Mouse (Mus musculus): ENCODE measurements around the gene Slc44a1. TPM values are rescaled to one million over a fixed set of nuclear protein-coding genes. Genes with fewer than 3 reads are reported as not detected.

Slc44a1 gene
- total RNA-seq, 2 experiments from 2014 or later: 83.8 to 91.3 TPM

DNA sequence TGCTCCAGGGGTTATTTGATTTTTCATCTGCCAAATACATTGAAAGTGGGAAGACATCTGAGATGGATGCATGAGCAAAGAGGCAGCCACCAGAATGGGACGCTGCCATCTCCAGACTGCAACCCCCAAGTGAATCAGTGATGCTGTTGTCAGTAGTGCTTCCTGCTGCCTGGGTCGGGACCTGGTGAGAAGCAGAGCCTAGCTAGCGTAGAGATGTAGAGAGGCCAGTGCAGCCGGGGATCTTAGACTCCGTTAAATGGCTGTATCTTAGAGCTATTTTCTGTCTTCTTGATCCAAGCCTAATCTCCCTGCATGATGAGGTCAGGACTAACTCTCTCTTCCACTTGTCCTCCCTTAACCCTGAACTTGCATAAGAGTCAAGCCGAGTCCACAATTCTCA is 179.9 kb downstream of the Slc44a1 start:
- no peak for DNase-seq

DNA sequence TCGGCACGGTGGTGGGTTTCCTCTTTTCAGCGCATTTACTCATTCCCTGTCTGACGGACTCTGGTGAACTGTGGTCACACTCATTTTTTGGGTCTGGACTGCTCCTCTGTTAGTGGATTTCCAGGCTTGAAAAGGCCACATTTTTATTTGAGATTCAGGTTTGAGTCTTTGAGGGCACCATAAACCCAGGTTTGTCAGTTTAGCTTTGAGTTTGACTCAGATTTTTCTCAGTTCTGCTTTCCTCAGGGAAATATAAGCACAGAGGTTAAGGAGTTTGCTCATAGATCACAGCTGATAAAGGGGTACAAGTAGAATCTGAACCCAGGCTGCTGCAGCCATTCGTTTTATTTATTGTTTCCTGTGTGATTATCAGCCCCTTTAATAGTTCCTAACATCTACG is 180.9 kb downstream of the Slc44a1 start:
- no peak for DNase-seq

DNA sequence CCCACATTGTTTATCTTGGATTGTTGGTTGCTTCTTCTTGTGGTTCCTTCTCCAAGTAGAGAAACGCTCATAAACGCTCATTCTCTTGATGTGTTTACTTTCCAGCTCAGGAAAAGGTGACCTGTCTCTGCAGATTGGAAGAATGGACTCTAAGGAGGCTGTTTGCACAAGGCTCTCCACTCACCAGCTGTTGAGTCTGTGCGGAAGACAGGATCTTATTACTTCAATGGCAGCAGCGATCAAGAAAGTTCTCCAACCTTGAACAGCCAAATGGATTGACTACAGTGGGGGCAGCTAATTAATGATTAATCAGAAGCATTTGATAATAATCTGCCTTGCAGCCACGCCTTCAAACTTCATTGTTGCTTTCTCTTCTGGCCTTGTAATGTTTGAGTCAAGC is 181.3 kb downstream of the Slc44a1 start:
- no peak for DNase-seq

DNA sequence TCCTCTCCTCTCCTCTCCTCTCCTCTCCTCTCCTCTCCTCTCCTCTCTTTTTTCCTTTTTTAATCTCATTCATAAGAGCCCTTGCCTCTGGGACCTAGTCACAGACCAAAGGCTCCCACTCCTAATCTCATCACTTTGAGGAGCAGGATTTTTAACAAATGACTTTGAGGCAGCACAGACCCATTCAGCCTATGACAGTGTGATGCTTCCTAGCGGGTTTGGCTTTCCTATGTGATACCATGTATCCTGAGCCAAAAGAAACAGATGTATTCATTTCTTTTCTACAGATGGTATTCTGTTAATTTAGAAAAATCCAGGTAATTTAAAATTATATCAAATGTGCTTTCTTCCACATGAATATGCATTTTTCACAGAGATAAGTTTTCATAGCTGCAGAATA is 183.5 kb downstream of the Slc44a1 start:
- DNase-seq: no peak

DNA sequence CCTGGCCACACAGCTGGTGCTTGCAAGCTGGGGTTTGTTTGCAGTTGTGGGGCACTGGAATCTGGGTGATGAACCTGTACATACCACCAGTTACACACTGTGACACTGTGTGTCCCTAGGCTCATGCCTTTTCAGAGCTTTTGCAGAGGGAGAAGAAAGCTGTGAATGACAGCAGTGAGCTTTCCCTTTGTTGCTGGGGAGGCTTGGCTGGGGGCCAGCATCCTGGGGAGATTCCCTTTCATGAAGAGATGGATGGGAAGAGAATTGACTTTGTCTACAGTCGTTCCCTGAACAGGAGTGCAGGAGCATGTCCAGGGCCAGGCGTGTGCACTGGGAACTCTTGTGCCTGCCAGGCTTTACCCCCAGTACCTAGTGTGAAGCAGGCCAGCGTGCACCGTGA is 184.6 kb downstream of the Slc44a1 start:
- DNase-seq: peak; percentile 62 to 66

DNA sequence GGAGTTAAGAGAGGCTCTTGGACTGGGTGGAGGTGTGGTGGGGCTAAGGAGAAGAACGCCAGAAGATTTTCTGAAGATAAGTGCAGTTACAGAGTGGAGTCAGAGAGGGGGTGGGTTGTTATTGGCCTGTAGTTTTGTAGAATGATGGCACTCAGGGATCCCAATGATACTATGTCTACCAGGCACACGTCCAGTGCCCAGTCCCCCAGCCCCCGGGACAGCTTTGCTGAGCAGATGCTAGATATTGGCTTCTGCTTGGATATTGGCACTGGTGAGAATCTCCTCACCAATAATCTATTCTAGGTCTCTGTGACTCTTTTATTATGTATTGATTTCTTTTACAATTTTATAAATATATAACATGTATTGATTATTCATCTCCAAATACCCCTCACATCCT is 185.1 kb downstream of the Slc44a1 start:
- DNase-seq: peak; percentile 25 to 30

DNA sequence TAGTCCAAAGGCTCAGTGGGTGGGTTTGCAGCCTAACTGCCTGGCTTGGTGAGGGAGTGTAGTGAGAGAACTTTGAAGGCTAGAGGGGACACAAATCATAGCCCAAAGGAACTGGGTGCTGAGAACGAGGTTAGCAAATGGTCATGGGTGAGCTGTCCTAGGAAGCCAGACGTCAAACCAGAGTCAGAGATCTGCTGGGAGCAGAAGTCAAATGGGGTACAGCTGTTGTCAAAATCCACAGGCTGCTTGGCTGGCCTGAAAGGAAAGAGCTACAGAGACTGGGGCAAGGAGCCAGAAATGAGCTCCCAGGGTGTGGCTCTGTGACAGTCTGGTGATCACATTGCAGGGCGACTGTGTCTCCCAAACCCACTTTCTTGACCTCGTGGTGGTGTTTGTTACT is 188.7 kb downstream of the Slc44a1 start:
- no peak for DNase-seq

DNA sequence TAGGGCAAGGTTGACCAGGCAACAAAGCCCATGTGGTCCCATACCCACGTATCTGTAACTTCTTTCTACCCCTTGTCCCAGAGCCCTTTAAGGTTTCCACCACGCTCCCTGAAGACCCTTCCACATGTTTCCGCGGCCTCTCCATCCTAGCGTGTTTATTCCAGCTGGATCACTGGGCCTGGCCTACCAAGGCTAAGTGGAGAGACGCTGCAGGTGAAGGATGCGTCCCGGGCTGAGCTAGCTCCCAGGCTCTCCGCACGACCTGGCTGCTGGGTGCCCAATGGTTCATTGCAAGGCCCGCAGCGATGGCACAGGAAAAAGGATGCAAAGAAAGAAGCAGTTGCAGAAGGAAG is 190.7 kb downstream of the Slc44a1 start:
- DNase-seq: no peak

DNA sequence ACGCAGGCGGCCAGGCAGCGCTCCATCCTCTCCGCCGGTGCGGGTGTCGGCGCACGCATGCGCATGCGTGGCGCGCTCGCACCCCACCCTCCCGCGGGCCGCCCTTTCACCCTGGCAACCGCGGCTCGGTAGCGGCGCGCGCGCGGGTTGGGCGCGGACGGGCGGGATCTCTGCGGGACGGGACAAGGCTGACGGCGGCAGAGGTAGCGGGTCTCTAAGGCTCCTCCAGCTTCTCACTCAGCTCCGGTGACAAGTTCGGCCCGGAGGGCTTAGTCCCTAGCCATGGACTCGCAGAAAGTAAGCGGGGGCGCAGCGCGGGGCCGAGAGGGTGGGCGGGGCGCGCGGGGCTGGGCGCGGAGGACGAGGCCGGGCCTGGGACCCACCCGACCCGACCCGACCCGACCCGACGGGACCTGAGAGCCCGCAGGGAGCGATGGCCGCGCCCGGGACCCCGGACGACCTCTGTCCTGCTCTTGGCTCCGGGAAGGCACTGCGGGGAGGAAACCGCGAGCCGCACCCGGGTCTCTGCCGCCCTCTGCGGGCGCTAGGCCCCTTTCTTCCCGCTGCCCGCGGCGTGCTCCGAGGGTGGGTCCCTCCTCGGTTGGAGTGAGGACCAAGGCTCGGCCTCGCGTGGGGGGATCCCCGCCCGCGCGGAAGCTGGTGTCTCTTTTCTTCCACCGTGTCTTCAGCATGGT is 191.2 kb downstream of the Slc44a1 start, which contains the start of gene Fsd1l:
Fsd1l (plus strand) TSS at position 156 of the 695 bp plus-strand sequence.
- DNase-seq: peak; percentile 80 to 82

DNA sequence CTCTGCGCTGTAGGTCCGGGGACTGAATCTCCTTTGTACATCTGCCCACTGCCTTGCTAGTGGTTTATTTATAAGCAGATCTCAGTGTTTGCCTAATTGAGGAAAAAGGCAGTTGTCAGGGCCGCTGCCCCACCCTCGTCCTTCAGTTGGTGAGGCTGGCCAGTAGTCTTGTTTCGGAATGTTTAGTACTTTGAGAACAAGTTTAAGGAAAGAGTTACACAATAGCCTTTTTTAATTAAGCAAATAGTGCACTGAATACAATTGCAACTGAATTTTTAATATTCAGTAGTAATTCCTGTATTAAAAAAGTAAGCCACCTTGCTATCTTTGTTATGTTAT is 191.8 kb downstream of the Slc44a1 start:
- no peak for DNase-seq

DNA sequence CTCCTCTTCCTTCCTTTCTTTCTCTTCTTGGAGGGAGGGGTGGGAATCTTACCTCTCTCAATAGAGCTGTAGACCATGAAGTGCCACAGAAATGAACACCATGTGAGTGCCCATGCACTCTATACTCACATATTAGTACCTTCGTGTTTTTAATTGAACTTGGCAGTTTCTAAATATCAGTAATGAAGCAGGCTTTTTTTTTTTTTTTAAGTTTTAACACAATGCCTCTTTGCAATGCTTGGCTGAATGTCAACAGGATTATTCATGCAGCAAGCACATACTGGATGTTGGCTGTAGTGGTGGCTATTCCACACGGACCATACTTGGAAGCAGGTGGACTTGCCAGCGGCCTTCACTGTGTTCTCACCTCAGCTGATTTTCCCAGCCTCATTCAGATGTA is 195.1 kb downstream of the Slc44a1 start:
- DNase-seq: no peak

DNA sequence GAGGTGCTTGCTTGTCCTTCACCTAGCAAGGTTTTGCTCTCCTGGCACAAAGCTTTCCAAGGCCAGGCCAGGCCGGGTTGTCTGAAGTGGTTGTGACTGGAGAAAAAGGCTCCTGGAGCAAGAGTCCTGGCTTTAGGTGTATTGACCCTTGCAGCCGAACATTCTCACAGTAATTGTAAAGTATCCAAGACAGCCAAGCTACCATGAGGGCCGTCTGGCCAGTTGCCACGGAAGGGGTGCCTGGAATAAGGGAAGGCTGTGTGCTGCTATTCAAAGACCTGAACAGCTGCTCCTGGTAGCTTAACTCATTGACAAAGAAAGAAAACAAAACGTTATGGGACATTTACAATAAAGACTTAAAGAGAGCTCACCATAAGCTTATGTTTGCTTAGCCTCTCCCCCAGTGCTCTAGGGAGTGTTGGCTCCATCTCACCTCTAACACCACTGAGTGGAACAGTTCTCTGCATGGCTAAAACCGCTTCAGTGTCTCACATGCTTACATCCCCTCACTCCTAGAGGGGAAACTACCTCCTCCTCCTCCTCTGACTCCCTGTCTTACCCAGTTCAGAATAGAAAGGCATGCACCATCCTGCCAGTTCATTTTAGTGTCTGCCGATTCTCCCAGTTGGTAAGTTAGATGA is 197.2 kb downstream of the Slc44a1 start:
- no peak for DNase-seq

DNA sequence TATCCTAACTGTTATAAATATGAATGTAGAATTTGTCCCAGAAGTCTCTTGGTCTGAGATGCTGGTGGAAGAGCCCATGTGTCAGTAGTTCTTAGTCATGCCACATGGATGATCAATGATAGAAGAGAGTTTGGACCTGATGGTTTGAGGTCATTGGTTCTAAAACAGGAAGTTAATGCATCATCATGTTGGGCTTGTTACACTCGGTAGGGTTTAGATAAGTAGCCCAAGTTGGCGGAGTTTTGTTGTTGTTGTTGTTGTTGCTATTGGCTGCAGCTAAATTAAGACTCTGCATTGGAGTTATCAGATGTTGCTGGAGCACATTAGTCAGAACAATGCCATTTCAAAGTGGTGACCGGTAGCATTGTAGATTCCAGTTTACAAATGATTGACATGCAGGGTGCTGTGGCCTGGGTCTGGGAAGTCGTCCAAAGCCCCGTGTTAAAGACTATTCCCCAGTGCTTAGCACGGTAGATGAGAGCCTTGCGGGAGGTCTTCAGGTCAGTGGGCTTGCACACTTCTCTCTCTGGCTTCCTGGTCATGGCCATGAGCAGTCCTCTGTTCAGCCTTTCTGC is 198.4 kb downstream of the Slc44a1 start:
- no peak for DNase-seq

DNA sequence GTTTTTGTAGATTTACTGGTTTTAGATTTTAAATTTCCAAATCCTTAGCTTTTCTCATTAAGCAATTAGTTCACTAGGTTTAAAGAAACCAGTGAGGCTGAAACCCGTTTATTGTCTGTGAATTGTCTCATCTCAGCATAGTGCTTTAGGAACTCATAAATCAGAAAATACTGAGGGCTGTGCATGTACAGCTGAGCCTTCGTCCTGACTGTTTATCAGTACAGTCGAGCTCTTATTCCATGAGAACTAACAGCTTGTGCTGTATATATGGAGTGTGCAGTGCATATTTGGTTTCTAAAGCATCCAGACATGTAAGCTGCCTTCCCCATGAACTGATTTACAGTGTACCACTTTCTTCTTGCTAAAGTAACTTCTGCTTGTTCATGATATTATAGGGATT is 217.8 kb downstream of the Slc44a1 start:
- no peak for DNase-seq

DNA sequence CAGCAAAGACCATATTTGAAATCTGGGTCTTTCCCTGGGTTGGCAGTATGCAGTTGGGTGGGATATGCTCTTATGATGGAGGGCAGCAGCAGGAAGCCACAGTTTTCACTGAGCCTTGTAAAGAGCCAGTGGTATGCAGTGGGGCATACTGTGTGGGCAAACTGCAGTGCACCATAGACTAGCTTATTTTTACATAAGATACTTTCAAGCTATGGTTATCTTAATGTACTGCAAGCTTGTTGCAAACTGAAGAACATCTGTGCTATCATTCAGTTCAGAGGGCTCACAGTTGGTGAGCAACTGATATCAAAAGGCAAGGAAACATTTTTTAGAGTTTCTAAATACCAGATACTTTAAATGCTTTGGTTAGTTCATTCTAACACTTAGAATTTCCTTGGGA is 220.5 kb downstream of the Slc44a1 start:
- no peak for DNase-seq

Other genes starting within 250 kb of the Slc44a1 start
- 10 to 100 TPM; 32.8 to 35.4 TPM for gene Fsd1l, start 191.1 kb downstream of the Slc44a1 start, total RNA-seq (2021)